Mouse (Mus musculus) spleen, adult 2 months (tissue): ENCODE results near the gene Cited4. TPM values are rescaled to one million over a fixed set of nuclear protein-coding genes. Genes with fewer than 3 reads are reported as not detected.

Experiments
- DNase-seq, 2 experiments: peaks; one replicate each; pipeline versions ENCODE4 v3.0.0 to v3.0.0-alpha.2; 2012 to 2021; ENCODE audit warnings: low spot score in 2 of 2, low read depth in 1 of 2
- H3K27ac ChIP-seq: fragments of 200-500 bp; 2 replicates; pipeline ENCODE4 v1.5.1; 2012; ENCODE audit warnings: low read length, inconsistent platforms; ENCODE audit not compliant: insufficient read depth
- H3K27me3 ChIP-seq: fragments of 200-500 bp; 2 replicates; pipeline ENCODE4 v1.6.1; 2012; ENCODE audit warnings: mild to moderate bottlenecking, moderate library complexity, low read length, inconsistent platforms; ENCODE audit not compliant: control insufficient read depth, insufficient read depth
- H3K36me3 ChIP-seq: fragments of 200-500 bp; 2 replicates; pipeline ENCODE4 v1.6.1; 2012; ENCODE audit warnings: mild to moderate bottlenecking, low read length, inconsistent platforms; ENCODE audit not compliant: control insufficient read depth, insufficient read depth
- H3K4me1 ChIP-seq: fragments of 200-500 bp; 2 replicates; pipeline ENCODE4 v1.6.1; 2011; ENCODE audit warnings: inconsistent platforms; ENCODE audit not compliant: control insufficient read depth, insufficient read depth, insufficient read length
- H3K4me3 ChIP-seq: fragments of 200-500 bp; 2 replicates; pipeline ENCODE4 v1.5.1; 2011; ENCODE audit warnings: mild to moderate bottlenecking, inconsistent platforms; ENCODE audit not compliant: insufficient read depth, insufficient read length; ENCODE audit errors: extremely low read depth
- CTCF ChIP-seq: fragments of 200-500 bp; IDR thresholded peaks from 2 replicates; pipeline ENCODE4 v1.5.1; 2011; ENCODE audit warnings: mild to moderate bottlenecking, inconsistent platforms; ENCODE audit not compliant: insufficient read depth, insufficient read length, insufficient replicate concordance; ENCODE audit errors: extremely low read depth
- POLR2A ChIP-seq: fragments of 200-500 bp; IDR thresholded peaks from 2 replicates; pipeline ENCODE4 v1.6.1; 2011; ENCODE audit warnings: low read depth, low read length, inconsistent platforms
- WGBS: fragments of 180-500 bp; shearing (Covaris S2); methylation state at CpG from one replicate; pipeline ENCODE4 v1.1.7; 2018; 5-methylcytosine and 5-hydroxymethylcytosine counted together
- polyA plus RNA-seq: library from polyadenylated mRNA; depleted of rRNA; stranded (reverse); fragments of >200 nt; gene quantifications from 2 replicates; pipeline ENCODE4 v1.2.3, GENCODE M21; 2012

The Cited4 gene
- polyA plus RNA-seq, 1 experiment, result 10.9 TPM

- WGBS, result 91% methylated on average over 8 of the region's 8 CpGs
- DNase-seq, result no peak
- no peak for TF ChIP-seq POLR2A
- TF ChIP-seq CTCF, result no peak
- Histone ChIP-seq H3K4me1 (no peaks in the 10 kb centered on the region), H3K27me3 (peaks cover 3% of the 10 kb centered on the region; the same call in 1 of the 2 replicates), H3K27ac (no peak overlapping the region), H3K4me3 (no peak overlapping the region), H3K36me3 (no peaks in the 10 kb centered on the region)
Observed at GRCm38 (mm10) chr4:120697353-120697752, 31.0 kb downstream of the Cited4 start.

GRCm38 (mm10) chr4:120697799-120698484 lies 31.6 kb downstream of the Cited4 start:
- no peaks in the 10 kb centered on the region for H3K36me3 ChIP-seq
- H3K4me3 ChIP-seq, result no peak overlapping the region
- whole genome bisulfite sequencing, result 27% methylated on average over 35 of the region's 35 CpGs
- TF ChIP-seq POLR2A (no peak), CTCF (no peak)
- H3K27ac ChIP-seq, result no peak overlapping the region
- no peak for DNase-seq
- H3K4me1 ChIP-seq, result no peaks in the 10 kb centered on the region
- peaks cover 3% of the 10 kb centered on the region; the same call in 1 of the 2 replicates for H3K27me3 ChIP-seq

DNA sequence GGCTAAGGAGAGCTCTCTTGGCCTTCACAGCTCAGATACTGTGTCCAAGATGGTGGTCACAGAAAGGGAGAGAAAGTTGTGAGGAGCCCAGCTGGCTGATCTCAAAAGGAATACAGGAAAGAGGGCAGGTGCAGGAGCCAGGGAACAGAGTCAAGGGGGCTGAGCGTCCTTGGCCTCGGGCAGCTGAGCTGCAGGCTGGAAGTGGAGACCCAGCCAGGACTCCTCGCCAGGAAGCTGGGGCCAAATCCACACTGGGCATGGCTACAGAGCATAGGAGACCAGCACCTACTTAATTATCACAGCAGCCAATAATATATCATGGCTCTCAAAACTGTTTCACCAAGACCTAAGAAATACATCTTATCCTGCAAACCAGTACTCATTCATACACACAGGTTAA lies 34.8 kb downstream of the Cited4 start:
- Histone ChIP-seq H3K27ac (no peak overlapping the region), H3K27me3 (peaks cover 3% of the 10 kb centered on the region; the same call in 1 of the 2 replicates), H3K4me1 (no peaks in the 10 kb centered on the region), H3K36me3 (no peaks in the 10 kb centered on the region), H3K4me3 (no peak overlapping the region)
- no peak for TF ChIP-seq CTCF
- TF ChIP-seq POLR2A, result no peak
- no peak for DNase-seq
- 79% methylated on average over 3 of the region's 3 CpGs for WGBS

DNA sequence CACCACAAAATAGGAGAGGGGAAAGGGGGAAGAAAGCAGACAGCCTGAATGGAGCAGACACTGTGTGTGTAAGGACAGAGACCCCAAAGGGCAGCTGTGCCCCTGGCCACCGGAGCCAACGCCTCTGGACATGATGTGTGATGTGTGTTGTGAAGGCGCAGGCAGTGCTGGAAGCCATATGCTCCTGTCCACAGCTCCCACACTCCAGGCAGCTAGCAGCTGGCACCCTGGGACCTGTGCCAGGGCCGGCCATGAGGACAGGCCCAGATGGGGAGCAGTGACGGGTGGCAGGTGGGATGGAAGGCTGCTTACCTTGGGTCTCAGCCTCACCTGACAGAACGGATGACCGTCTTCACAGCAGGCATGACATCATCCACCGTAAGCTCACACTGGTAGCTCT lies 35.7 kb downstream of the Cited4 start:
- H3K27me3 ChIP-seq, result peaks cover 3% of the 10 kb centered on the region; the same call in 1 of the 2 replicates

DNA sequence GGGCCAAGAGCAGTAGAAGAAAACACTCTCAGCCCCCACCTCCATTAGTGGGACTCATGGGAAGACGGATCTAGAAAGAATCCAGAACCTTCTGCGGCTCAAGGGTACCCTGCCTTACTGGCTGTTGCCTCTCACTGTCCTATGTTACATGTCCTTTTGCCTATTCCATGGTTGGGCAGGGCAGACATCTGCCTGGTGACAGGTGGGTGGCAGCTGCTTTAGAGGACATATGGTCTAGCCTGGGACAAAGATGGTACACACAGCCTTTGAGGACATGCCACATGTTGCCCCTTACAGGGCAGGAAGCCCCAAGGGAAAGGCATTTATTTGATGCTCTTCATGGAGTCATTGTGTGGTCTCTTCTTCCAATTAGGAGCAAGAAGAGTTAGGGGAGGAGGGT lies 36.1 kb downstream of the Cited4 start:
- no peak for DNase-seq
- 93% methylated on average over 2 of the region's 2 CpGs for WGBS
- H3K4me1 ChIP-seq, result no peaks in the 10 kb centered on the region
- peaks cover 3% of the 10 kb centered on the region; the same call in 1 of the 2 replicates for H3K27me3 ChIP-seq
- H3K27ac ChIP-seq, result no peak overlapping the region
- TF ChIP-seq CTCF (no peak), POLR2A (no peak)
- no peaks in the 10 kb centered on the region for H3K36me3 ChIP-seq
- no peak overlapping the region for H3K4me3 ChIP-seq

More for the DNA sequence above, 35.7 kb downstream of the Cited4 start:
- 82% methylated on average over 8 of the region's 8 CpGs for whole genome bisulfite sequencing
- TF ChIP-seq CTCF (no peak), POLR2A (no peak)
- Histone ChIP-seq H3K4me3 (no peak overlapping the region), H3K4me1 (no peaks in the 10 kb centered on the region), H3K27ac (no peak overlapping the region), H3K36me3 (no peaks in the 10 kb centered on the region)
- no peak for DNase-seq

DNA sequence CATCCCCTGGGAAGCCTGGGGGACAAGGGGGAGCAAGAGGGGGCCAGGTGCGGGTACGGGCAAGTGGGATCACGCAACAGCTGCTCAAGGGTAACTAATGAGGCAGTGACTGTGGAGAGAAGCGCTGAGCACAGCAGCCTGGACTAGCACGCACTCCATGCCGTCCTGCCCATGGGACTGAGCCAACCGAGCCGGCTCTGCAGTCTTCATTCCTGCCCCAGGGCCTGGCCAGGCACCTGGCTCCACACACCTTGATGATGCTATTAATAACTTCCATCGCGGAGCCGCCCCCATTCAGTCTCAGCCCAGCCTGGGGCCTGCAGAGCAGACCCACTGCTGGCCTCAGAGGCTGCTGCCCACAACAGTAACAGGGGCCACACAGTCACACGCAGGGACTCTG lies 45.9 kb downstream of the Cited4 start:
- 87% methylated on average over 12 of the region's 12 CpGs for WGBS
- H3K27ac ChIP-seq, result no peak overlapping the region
- H3K36me3 ChIP-seq, result no peaks in the 10 kb centered on the region
- no peaks in the 10 kb centered on the region for H3K27me3 ChIP-seq
- H3K4me3 ChIP-seq, result no peak overlapping the region
- H3K4me1 ChIP-seq, result no peaks in the 10 kb centered on the region
- TF ChIP-seq POLR2A (no peak), CTCF (no peak)
- no peak for DNase-seq

DNA sequence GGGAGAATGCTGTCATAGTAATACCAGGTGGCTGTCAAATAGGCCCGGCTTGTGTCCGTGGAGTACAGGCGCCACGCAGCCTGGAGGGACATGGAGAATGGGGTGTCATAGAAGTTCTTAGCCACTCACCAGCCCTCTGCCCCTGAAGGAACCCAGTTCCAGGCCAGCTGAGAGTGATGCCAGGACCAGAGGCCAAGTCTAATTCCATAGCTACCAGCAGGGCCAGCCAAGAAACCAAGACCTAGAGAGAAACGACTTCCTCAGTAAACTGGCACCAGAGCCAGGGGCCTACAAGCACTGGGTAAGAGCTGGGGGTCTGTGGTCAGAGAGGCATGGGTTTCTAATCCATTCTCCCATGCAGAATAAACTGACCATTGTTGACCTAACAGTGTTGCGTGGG lies 46.6 kb downstream of the Cited4 start:
- no peaks in the 10 kb centered on the region for H3K27me3 ChIP-seq
- no peaks in the 10 kb centered on the region for H3K36me3 ChIP-seq
- WGBS, result 90% methylated on average over 6 of the region's 6 CpGs
- H3K4me1 ChIP-seq, result no peaks in the 10 kb centered on the region
- DNase-seq, result no peak
- TF ChIP-seq CTCF, result no peak
- no peak for TF ChIP-seq POLR2A
- no peak overlapping the region for H3K27ac ChIP-seq
- H3K4me3 ChIP-seq, result no peak overlapping the region
